Mouse (Mus musculus) forebrain, embryonic 11.5 days (tissue): ENCODE measurements around the gene Gbx2. TPM values are rescaled to one million over a fixed set of nuclear protein-coding genes. Genes with fewer than 3 reads are reported as not detected.

Source experiments
- ATAC-seq: fragments of 200-750 bp; cut with Nextera tagmentation; replicated peaks from 2 replicates; pipeline ENCODE4 v1.8.0; 2017; ENCODE audit warnings: moderate TSS enrichment; ENCODE audit not compliant: low FRiP score
- DNase-seq: peaks from one replicate; pipeline ENCODE4 v3.0.0-alpha.2; 2017; ENCODE audit warnings: low spot score
- H3K27ac ChIP-seq: fragments of 300-500 bp; sonication (generic); 2 replicates; pipeline ENCODE4 v1.5.1; 2014; ENCODE audit warnings: low read depth, low read length
- H3K27me3 ChIP-seq: fragments of 300-500 bp; sonication (generic); 2 replicates; pipeline ENCODE4 v1.6.1; 2014; ENCODE audit warnings: mild to moderate bottlenecking, low read length, mixed read lengths; ENCODE audit not compliant: control insufficient read depth, insufficient read depth
- H3K36me3 ChIP-seq: fragments of 300-500 bp; sonication (generic); 2 replicates; pipeline ENCODE4 v1.6.1; 2014; ENCODE audit warnings: mild to moderate bottlenecking, low read length, moderate library complexity, mixed read lengths; ENCODE audit not compliant: control insufficient read depth, insufficient read depth
- H3K4me1 ChIP-seq: fragments of 300-500 bp; sonication (generic); replicated peaks from 2 replicates; pipeline ENCODE4 v1.6.1; 2014; ENCODE audit warnings: low read length, mixed read lengths; ENCODE audit not compliant: control insufficient read depth, insufficient read depth
- H3K4me2 ChIP-seq: fragments of 300-500 bp; sonication (generic); 2 replicates; pipeline ENCODE4 v1.6.1; 2014; ENCODE audit warnings: low read depth, mild to moderate bottlenecking, low read length, moderate library complexity, mixed read lengths; ENCODE audit not compliant: severe bottlenecking
- H3K4me3 ChIP-seq: fragments of 300-500 bp; sonication (generic); 2 replicates; pipeline ENCODE4 v1.5.1; 2014; ENCODE audit warnings: low read depth, low read length
- H3K9ac ChIP-seq: fragments of 300-500 bp; sonication (generic); 2 replicates; pipeline ENCODE4 v1.6.1; 2014; ENCODE audit warnings: low read length
- H3K9me3 ChIP-seq: fragments of 300-500 bp; sonication (generic); 2 replicates; pipeline ENCODE4 v1.6.1; 2016; ENCODE audit warnings: low read length, mixed read lengths; ENCODE audit not compliant: control insufficient read depth
- WGBS: fragments of 180-500 bp; shearing (Covaris S2); extraction: QIAGEN DNeasy Blood & Tissue Kit; methylation state at CpG from one replicate; pipeline ENCODE4 v1.1.7; 2014; 5-methylcytosine and 5-hydroxymethylcytosine counted together
- polyA plus RNA-seq: library from polyadenylated mRNA; unstranded; fragments of >200 nt; fragmentation: Nextera tagmentation; extraction: Ambion mirVana; gene quantifications from 2 replicates; pipeline ENCODE4 v1.2.1, GENCODE M21; 2014

The Gbx2 gene
- polyA plus RNA-seq, 1 experiment from 2014 or later = 5.0 TPM

GRCm38 (mm10) chr1:89892281-89892680 is 38.7 kb downstream of the Gbx2 start:
- 36% methylated on average over 7 of the region's 7 CpGs for WGBS

GRCm38 (mm10) chr1:89891400-89891799 is 39.6 kb downstream of the Gbx2 start:
- H3K9ac ChIP-seq = no peak overlapping the region
- no peak overlapping the region for H3K27ac ChIP-seq
- no peaks in the 10 kb centered on the region for H3K27me3 ChIP-seq
- no peaks in the 10 kb centered on the region for H3K9me3 ChIP-seq
- DNase-seq (no peak), ATAC-seq (no peak)
- WGBS = 91% methylated on average over 6 of the region's 6 CpGs
- H3K4me1 ChIP-seq = peaks cover 5% of the 10 kb centered on the region; the same call in 1 of the 2 replicates
- H3K4me3 ChIP-seq = no peak overlapping the region
- no peaks in the 10 kb centered on the region for H3K36me3 ChIP-seq
- H3K4me2 ChIP-seq = no peak overlapping the region

More at GRCm38 (mm10) chr1:89892281-89892680, 38.7 kb downstream of the Gbx2 start:
- H3K9ac ChIP-seq = no peak overlapping the region
- DNase-seq = no peak
- H3K27me3 ChIP-seq = no peaks in the 10 kb centered on the region
- ATAC-seq = no peak
- H3K9me3 ChIP-seq = no peaks in the 10 kb centered on the region
- no peak overlapping the region for H3K27ac ChIP-seq
- no peak overlapping the region for H3K4me3 ChIP-seq
- peaks cover 5% of the 10 kb centered on the region; the same call in 1 of the 2 replicates for H3K4me1 ChIP-seq
- no peak overlapping the region for H3K4me2 ChIP-seq
- no peaks in the 10 kb centered on the region for H3K36me3 ChIP-seq

- no peak overlapping the region for H3K27ac ChIP-seq
- no peaks in the 10 kb centered on the region for H3K9me3 ChIP-seq
- no peaks in the 10 kb centered on the region for H3K27me3 ChIP-seq
- DNase-seq (no peak), ATAC-seq (no peak)
- H3K4me2 ChIP-seq = no peak overlapping the region
- no peaks in the 10 kb centered on the region for H3K4me1 ChIP-seq
- H3K36me3 ChIP-seq = no peaks in the 10 kb centered on the region
- no peak overlapping the region for H3K4me3 ChIP-seq
- no peak overlapping the region for H3K9ac ChIP-seq
- WGBS = 12% methylated on average over 4 of the region's 4 CpGs
These were observed 45.3 kb downstream of the Gbx2 start for GRCm38 (mm10) chr1:89885696-89886095.

- ATAC-seq (no peak), DNase-seq (no peak)
- no peaks in the 10 kb centered on the region for H3K9me3 ChIP-seq
- no peaks in the 10 kb centered on the region for H3K4me1 ChIP-seq
- no peaks in the 10 kb centered on the region for H3K27me3 ChIP-seq
- WGBS = 88% methylated on average over 8 of the region's 8 CpGs
- no peak overlapping the region for H3K4me3 ChIP-seq
- no peak overlapping the region for H3K4me2 ChIP-seq
- no peaks in the 10 kb centered on the region for H3K36me3 ChIP-seq
- no peak overlapping the region for H3K9ac ChIP-seq
- no peak overlapping the region for H3K27ac ChIP-seq
These were observed 46.6 kb downstream of the Gbx2 start for GRCm38 (mm10) chr1:89884335-89884734.

GRCm38 (mm10) chr1:89880834-89881233 is 50.1 kb downstream of the Gbx2 start:
- H3K36me3 ChIP-seq = no peaks in the 10 kb centered on the region
- no peak overlapping the region for H3K9ac ChIP-seq
- H3K4me1 ChIP-seq = peaks cover 13% of the 10 kb centered on the region
- ATAC-seq (no peak), DNase-seq (no peak)
- WGBS = 79% methylated on average over 10 of the region's 10 CpGs
- no peak overlapping the region for H3K4me2 ChIP-seq
- no peak overlapping the region for H3K27ac ChIP-seq
- H3K27me3 ChIP-seq = no peaks in the 10 kb centered on the region; the same call in 1 of the 2 replicates
- H3K4me3 ChIP-seq = no peak overlapping the region
- no peaks in the 10 kb centered on the region for H3K9me3 ChIP-seq

GRCm38 (mm10) chr1:89880193-89880592 is 50.8 kb downstream of the Gbx2 start:
- Histone ChIP-seq H3K4me1 (peaks cover 13% of the 10 kb centered on the region), H3K9me3 (no peaks in the 10 kb centered on the region), H3K4me3 (no peak overlapping the region), H3K36me3 (no peaks in the 10 kb centered on the region), H3K27ac (no peak overlapping the region), H3K27me3 (no peaks in the 10 kb centered on the region; the same call in 1 of the 2 replicates), H3K9ac (no peak overlapping the region), H3K4me2 (no peak overlapping the region)
- no peak for ATAC-seq
- 40% methylated on average over 8 of the region's 8 CpGs for WGBS
- DNase-seq = no peak

GRCm38 (mm10) chr1:89878496-89878895 is 52.5 kb downstream of the Gbx2 start:
- Histone ChIP-seq H3K36me3 (no peaks in the 10 kb centered on the region), H3K9ac (no peak overlapping the region), H3K27ac (no peak overlapping the region), H3K4me3 (no peak overlapping the region), H3K9me3 (no peaks in the 10 kb centered on the region), H3K4me1 (peaks cover 13% of the 10 kb centered on the region), H3K27me3 (no peaks in the 10 kb centered on the region; the same call in 1 of the 2 replicates), H3K4me2 (no peak overlapping the region)
- 91% methylated on average over 11 of the region's 11 CpGs for WGBS
- DNase-seq (no peak), ATAC-seq (no peak)

Other genes starting within 250 kb of the Gbx2 start
- gene Asb18, start 83.5 kb upstream of the Gbx2 start, polyA plus RNA-seq = not detected in 2 replicates
- gene Iqca, start 222.2 kb upstream of the Gbx2 start, polyA plus RNA-seq = 0.29 and 0.36 TPM in 2 replicates